Mouse (Mus musculus): ENCODE results near the gene Cenpn. TPM values are rescaled to one million over a fixed set of nuclear protein-coding genes. Genes with fewer than 3 reads are reported as not detected.

The Cenpn gene
- polyA plus RNA-seq, 1 experiment from 2014 or later, result 8.8 TPM

GRCm38 (mm10) chr8:116975606-116976005 lies 54.1 kb downstream of the Cenpn start:
- no peaks in the 10 kb centered on the region for H3K36me3 ChIP-seq (replicated peaks)
- no peak overlapping the region for H3K4me2 ChIP-seq
- no peak overlapping the region for H3K27ac ChIP-seq
- no peak for ATAC-seq (replicated peaks)
- whole genome bisulfite sequencing, result 68% methylated on average over 5 of the region's 5 CpGs
- no peak overlapping the region for H3K4me3 ChIP-seq
- H3K9ac ChIP-seq, result no peak overlapping the region
- H3K9me3 ChIP-seq, result no peaks in the 10 kb centered on the region
- H3K4me1 ChIP-seq, result peaks cover 12% of the 10 kb centered on the region
- no peaks in the 10 kb centered on the region for H3K27me3 ChIP-seq (replicated peaks)

- 27% methylated on average over 8 of the region's 8 CpGs for WGBS
- H3K27ac ChIP-seq, result peak overlapping the region; percentile 52
Observed at GRCm38 (mm10) chr8:116978052-116978451, 56.5 kb downstream of the Cenpn start.

GRCm38 (mm10) chr8:116978631-116979256 lies 57.2 kb downstream of the Cenpn start, which contains the start of gene 1700030J22Rik:
TSS of gene 1700030J22Rik (minus strand) at chr8:116978959.
- H3K4me3 ChIP-seq, result peak within 1 kb of the TSS; percentile 69
- no peaks in the 10 kb centered on the region for H3K27me3 ChIP-seq (replicated peaks)
- ATAC-seq (replicated peaks), result peak; percentile 99
- H3K4me2 ChIP-seq, result peak within 1 kb of the TSS; percentile 63
- WGBS, result under 1% methylated on average over 46 of the region's 46 CpGs
- H3K27ac ChIP-seq, result peak within 1 kb of the TSS; percentile 52
- no peaks in the 10 kb centered on the region for H3K9me3 ChIP-seq
- no peaks in the 10 kb centered on the region for H3K36me3 ChIP-seq (replicated peaks)
- peak within 1 kb of the TSS; percentile 55 for H3K9ac ChIP-seq
- H3K4me1 ChIP-seq, result peaks cover 12% of the 10 kb centered on the region

More at GRCm38 (mm10) chr8:116978052-116978451, 56.5 kb downstream of the Cenpn start:
- ATAC-seq (replicated peaks), result no peak
- no peaks in the 10 kb centered on the region for H3K36me3 ChIP-seq (replicated peaks)
- H3K27me3 ChIP-seq (replicated peaks), result no peaks in the 10 kb centered on the region
- H3K4me1 ChIP-seq, result peaks cover 12% of the 10 kb centered on the region
- peak overlapping the region; percentile 55 for H3K9ac ChIP-seq
- H3K4me2 ChIP-seq, result peak overlapping the region; percentile 63
- peak overlapping the region; percentile 69 for H3K4me3 ChIP-seq
- H3K9me3 ChIP-seq, result no peaks in the 10 kb centered on the region

GRCm38 (mm10) chr8:116980117-116980516 lies 58.6 kb downstream of the Cenpn start:
- Histone ChIP-seq H3K27me3 (replicated peaks) (no peaks in the 10 kb centered on the region), H3K36me3 (replicated peaks) (no peaks in the 10 kb centered on the region), H3K27ac (no peak overlapping the region), H3K4me3 (no peak overlapping the region), H3K4me2 (no peak overlapping the region), H3K4me1 (peaks cover 12% of the 10 kb centered on the region), H3K9ac (no peak overlapping the region), H3K9me3 (no peaks in the 10 kb centered on the region)
- 12% methylated on average over 4 of the region's 4 CpGs for WGBS
- ATAC-seq (replicated peaks), result no peak

GRCm38 (mm10) chr8:116989842-116990241 lies 68.3 kb downstream of the Cenpn start:
- no peaks in the 10 kb centered on the region for H3K27me3 ChIP-seq (replicated peaks)
- H3K4me1 ChIP-seq, result peaks cover 18% of the 10 kb centered on the region
- no peak overlapping the region for H3K9ac ChIP-seq
- no peak for ATAC-seq (replicated peaks)
- no peak overlapping the region for H3K27ac ChIP-seq
- H3K9me3 ChIP-seq, result no peaks in the 10 kb centered on the region
- no peak overlapping the region for H3K4me3 ChIP-seq
- 97% methylated on average over 3 of the region's 3 CpGs for WGBS
- H3K4me2 ChIP-seq, result no peak overlapping the region
- no peaks in the 10 kb centered on the region for H3K36me3 ChIP-seq (replicated peaks)

Other genes starting within 250 kb of the Cenpn start
- gene Cdyl2, start 188.7 kb upstream of the Cenpn start, polyA plus RNA-seq (2015; fragmentation: Nextera tagmentation; extraction: Ambion mirVana), result 11.5 and 12.8 TPM in 2 replicates
- 26.5 and 28.7 TPM in 2 replicates for gene Cmc2, start 275 bp upstream of the Cenpn start, polyA plus RNA-seq (2015; fragmentation: Nextera tagmentation; extraction: Ambion mirVana)
- 22.2 and 22.3 TPM in 2 replicates for gene Atmin, start 21.7 kb downstream of the Cenpn start, polyA plus RNA-seq (2015; fragmentation: Nextera tagmentation; extraction: Ambion mirVana)
- gene 1700030J22Rik, start 57.2 kb downstream of the Cenpn start, polyA plus RNA-seq (2015; fragmentation: Nextera tagmentation; extraction: Ambion mirVana), result 8.8 and 9.1 TPM in 2 replicates
- gene Gcsh, start 71.8 kb downstream of the Cenpn start, polyA plus RNA-seq (2015; fragmentation: Nextera tagmentation; extraction: Ambion mirVana), result 66.3 and 76.9 TPM in 2 replicates
- gene Pkd1l2, start 160.7 kb downstream of the Cenpn start, polyA plus RNA-seq (2015; fragmentation: Nextera tagmentation; extraction: Ambion mirVana), result not detected in 2 replicates
- gene Bco1, start 174.1 kb downstream of the Cenpn start, polyA plus RNA-seq (2015; fragmentation: Nextera tagmentation; extraction: Ambion mirVana), result 0.19 and 0.32 TPM in 2 replicates
- 3.5 and 3.9 TPM in 2 replicates for gene Gan, start 236.4 kb downstream of the Cenpn start, polyA plus RNA-seq (2015; fragmentation: Nextera tagmentation; extraction: Ambion mirVana)